Mouse (Mus musculus): ENCODE results near the gene Slc5a12. TPM values are rescaled to one million over a fixed set of nuclear protein-coding genes. Genes with fewer than 3 reads are reported as not detected.

Slc5a12 gene
- total and polyA plus RNA-seq, 3 experiments = not detected

DNA sequence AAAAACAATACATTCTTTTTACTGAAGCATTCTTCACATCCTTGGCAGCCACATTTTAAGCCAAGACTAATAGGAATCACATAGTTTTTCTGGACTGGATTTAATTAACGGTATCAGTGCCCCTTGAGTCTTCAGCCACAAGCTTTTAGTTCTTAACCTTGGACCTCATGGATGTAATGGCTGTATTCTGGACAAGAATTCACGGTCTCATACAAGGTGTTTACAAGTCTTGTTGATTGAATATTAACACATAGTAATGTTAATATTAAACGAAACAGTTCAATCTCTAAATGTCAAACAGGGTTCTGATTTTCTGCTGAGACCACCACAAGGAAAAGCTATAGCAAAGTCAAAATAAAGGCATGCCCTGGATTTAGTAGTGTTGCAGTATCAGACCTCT lies 4.8 kb upstream of the Slc5a12 start:
- Histone ChIP-seq H3K36me3 (ENCODE audit: control insufficient read depth in 1 of 2, insufficient read depth in 2 of 2, low read length in 2 of 2) (no peaks in the 10 kb centered on the region), H3K27me3 (ENCODE audit: control insufficient read depth in 1 of 2, insufficient read depth in 2 of 2, low read length in 2 of 2) (no peaks in the 10 kb centered on the region), H3K4me3 (ENCODE audit: control insufficient read depth in 1 of 2, insufficient read depth in 1 of 2, low read depth in 2 of 2, low read length in 2 of 2) (no peak overlapping the region), H3K9ac (ENCODE audit: control insufficient read depth, low read depth, low read length, poor library complexity, severe bottlenecking) (no peak overlapping the region), H3K79me2 (ENCODE audit: control insufficient read depth, insufficient read depth, low read length, poor library complexity) (no peaks in the 10 kb centered on the region), H3K27ac (ENCODE audit: control insufficient read depth, low read depth, low read length) (no peak overlapping the region), H3K4me1 (ENCODE audit: control insufficient read depth in 1 of 2, insufficient read depth in 2 of 2, low read length in 2 of 2) (no peaks in the 10 kb centered on the region), H3K9me3 (replicated peaks; ENCODE audit: insufficient read depth, low read length) (no peaks in the 10 kb centered on the region)
- TF ChIP-seq MAX (IDR thresholded peaks at IDR 0.05; ENCODE audit: low read length) (no peak), USF1 (IDR thresholded peaks at IDR 0.05; ENCODE audit: low read depth, low read length) (no peak), TBP (IDR thresholded peaks at IDR 0.05; ENCODE audit: low read depth, low read length) (no peak), JUND (IDR thresholded peaks at IDR 0.05; ENCODE audit: low read depth, low read length) (no peak), ETS1 (IDR thresholded peaks at IDR 0.05; ENCODE audit: low read depth, low read length) (no peak), NELFE (IDR thresholded peaks at IDR 0.05; ENCODE audit: low read depth, low read length) (no peak), MAFK (IDR thresholded peaks at IDR 0.05; ENCODE audit: borderline replicate concordance, low read depth, low read length) (no peak), NRF1 (IDR thresholded peaks at IDR 0.05; ENCODE audit: insufficient read depth, low read depth, low read length, poor library complexity, severe bottlenecking) (no peak), MAZ (IDR thresholded peaks at IDR 0.05; ENCODE audit: low read depth, low read length) (no peak), UBTF (IDR thresholded peaks at IDR 0.05; ENCODE audit: borderline replicate concordance, insufficient read depth, low read depth, low read length) (no peak), TCF12 (IDR thresholded peaks at IDR 0.05; ENCODE audit: low read depth, low read length) (no peak), ZKSCAN1 (IDR thresholded peaks at IDR 0.05; ENCODE audit: low read depth, low read length) (no peak), RCOR1 (IDR thresholded peaks at IDR 0.05; ENCODE audit: low read depth, low read length) (no peak), HCFC1 (IDR thresholded peaks at IDR 0.05; ENCODE audit: low read depth, low read length) (no peak)
- no peak for DNase-seq (ENCODE audit: low read depth, low spot score)

DNA sequence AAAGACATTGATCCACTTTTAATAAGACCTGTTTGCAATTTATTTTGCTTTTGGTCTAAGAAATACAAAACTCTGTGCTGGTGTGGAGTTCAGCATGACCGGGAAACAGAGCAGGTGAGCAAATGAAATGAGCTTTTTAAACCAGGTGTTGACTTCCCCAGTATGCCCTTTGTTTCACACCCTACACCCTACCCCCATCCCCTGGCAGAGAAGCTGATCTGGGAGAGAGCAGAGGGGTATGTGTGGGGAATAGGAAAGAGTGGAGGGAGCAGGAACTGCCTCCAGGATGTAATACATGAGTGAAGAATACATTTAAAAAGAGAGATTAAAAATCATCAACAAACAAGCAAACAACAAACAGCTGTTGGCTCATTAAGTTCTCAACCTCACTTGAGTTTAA lies 47.3 kb downstream of the Slc5a12 start:
- Histone ChIP-seq H3K9me3 (replicated peaks; ENCODE audit: insufficient read depth, low read length) (no peaks in the 10 kb centered on the region), H3K9ac (ENCODE audit: control insufficient read depth, low read depth, low read length, poor library complexity, severe bottlenecking) (no peak overlapping the region), H3K4me3 (ENCODE audit: control insufficient read depth in 1 of 2, insufficient read depth in 1 of 2, low read depth in 2 of 2, low read length in 2 of 2) (no peak overlapping the region), H3K27me3 (ENCODE audit: control insufficient read depth in 1 of 2, insufficient read depth in 2 of 2, low read length in 2 of 2) (no peaks in the 10 kb centered on the region), H3K36me3 (ENCODE audit: control insufficient read depth in 1 of 2, insufficient read depth in 2 of 2, low read length in 2 of 2) (no peaks in the 10 kb centered on the region), H3K27ac (ENCODE audit: control insufficient read depth, low read depth, low read length) (no peak overlapping the region), H3K79me2 (ENCODE audit: control insufficient read depth, insufficient read depth, low read length, poor library complexity) (no peaks in the 10 kb centered on the region), H3K4me1 (ENCODE audit: control insufficient read depth in 1 of 2, insufficient read depth in 2 of 2, low read length in 2 of 2) (no peaks in the 10 kb centered on the region)
- DNase-seq (ENCODE audit: low read depth, low spot score) = no peak
- TF ChIP-seq BHLHE40 (IDR thresholded peaks at IDR 0.05; ENCODE audit: borderline replicate concordance, low read depth, low read length) (no peak), USF1 (IDR thresholded peaks at IDR 0.05; ENCODE audit: low read depth, low read length) (no peak), KAT2A (conservative IDR thresholded peaks at IDR 0.05; ENCODE audit: low read depth, low read length) (no peak), TCF12 (IDR thresholded peaks at IDR 0.05; ENCODE audit: low read depth, low read length) (no peak), MXI1 (IDR thresholded peaks at IDR 0.05; ENCODE audit: low read depth, low read length) (no peak), ZMIZ1 (IDR thresholded peaks at IDR 0.05; ENCODE audit: low read depth, low read length) (no peak)

Measured in MEL (cell line).